Mouse (Mus musculus) heart, postnatal 0 days (tissue): ENCODE data around the gene Tmem201.

ENCODE experiments used
- CTCF ChIP-seq: IDR thresholded peaks from 2 replicates; pipeline ENCODE4 v1.5.1; 2016; ENCODE audit warnings: antibody characterized with exemption, control low read depth, low read depth
- EP300 ChIP-seq: IDR thresholded peaks from 2 replicates; pipeline ENCODE4 v1.6.1; 2016; ENCODE audit warnings: antibody characterized with exemption, low read depth

DNA sequence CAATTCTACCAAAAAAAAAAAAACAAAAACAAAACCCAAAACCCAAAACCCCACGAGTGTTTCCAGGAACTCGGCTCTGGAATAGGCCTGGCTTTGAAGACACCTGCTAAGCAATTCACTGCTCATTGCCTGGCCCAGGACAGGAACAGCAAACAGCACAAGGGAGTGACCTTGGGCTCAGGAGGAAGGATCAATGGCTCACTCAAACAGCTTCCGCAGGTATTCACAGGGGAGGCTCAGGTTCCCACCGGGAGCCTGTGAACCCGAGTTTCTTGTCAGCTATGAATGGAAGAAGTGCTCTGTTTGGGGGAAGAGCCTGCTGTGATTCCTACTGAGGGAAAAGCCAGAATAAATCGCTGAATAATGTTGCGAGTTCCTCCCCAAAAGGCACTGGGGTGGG, 54.0 kb downstream of the Tmem201 start:
- TF ChIP-seq CTCF: no peak
- no peak for TF ChIP-seq EP300
